Mouse (Mus musculus) brain, adult 2 months (tissue): ENCODE results near the gene Cyp17a1.

Experiments
- DNase-seq: peaks from one replicate; pipeline ENCODE4 v3.0.0; 2011; ENCODE audit warnings: low read depth, low spot score

The Cyp17a1 gene

GRCm38 (mm10) chr19:46670691-46671090 is 2.3 kb downstream of the Cyp17a1 start:
- peak; percentile 66 for DNase-seq

- DNase-seq, result no peak
These were observed 3.2 kb downstream of the Cyp17a1 start for GRCm38 (mm10) chr19:46669802-46670201.

DNA sequence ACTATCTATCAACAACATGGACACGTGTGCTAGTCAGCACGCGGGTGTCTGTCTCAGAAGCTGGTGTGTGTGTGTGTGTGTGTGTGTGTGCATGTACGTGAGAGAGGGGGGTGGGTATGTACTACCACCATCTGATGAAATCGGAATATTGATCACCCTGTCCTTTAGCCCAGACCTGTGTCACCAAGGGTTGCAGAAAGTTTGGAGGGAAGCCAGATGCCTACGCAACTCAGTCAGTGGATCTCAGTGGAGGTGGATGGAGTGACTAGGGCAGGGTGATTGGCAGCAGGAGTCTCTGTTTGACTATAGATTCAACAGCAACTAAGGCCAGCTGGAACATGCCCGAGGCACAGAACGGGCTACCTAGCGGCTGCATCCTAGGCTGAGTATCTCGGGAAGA is 4.7 kb downstream of the Cyp17a1 start:
- DNase-seq, result no peak

DNA sequence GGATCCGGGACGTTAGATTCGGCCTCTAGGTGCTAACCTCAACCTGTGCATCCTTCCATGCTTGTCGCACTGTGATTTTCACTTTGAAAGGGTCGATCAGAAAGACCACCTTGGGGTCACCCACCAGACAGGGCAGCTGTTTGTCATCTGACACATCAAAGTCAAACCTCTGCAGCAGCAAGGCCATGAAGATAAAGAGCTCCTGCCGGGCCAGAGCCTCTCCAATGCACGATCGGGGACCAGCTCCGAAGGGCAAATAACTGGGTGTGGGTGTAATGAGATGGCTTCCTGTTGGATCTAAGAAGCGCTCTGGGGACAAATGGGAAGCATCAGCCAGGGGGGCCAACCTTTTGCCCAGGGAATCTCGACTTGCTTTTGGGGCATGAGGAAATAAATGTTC is 5.7 kb downstream of the Cyp17a1 start:
- DNase-seq, result no peak

GRCm38 (mm10) chr19:46665474-46665873 is 7.5 kb downstream of the Cyp17a1 start:
- DNase-seq, result peak; percentile 76

DNA sequence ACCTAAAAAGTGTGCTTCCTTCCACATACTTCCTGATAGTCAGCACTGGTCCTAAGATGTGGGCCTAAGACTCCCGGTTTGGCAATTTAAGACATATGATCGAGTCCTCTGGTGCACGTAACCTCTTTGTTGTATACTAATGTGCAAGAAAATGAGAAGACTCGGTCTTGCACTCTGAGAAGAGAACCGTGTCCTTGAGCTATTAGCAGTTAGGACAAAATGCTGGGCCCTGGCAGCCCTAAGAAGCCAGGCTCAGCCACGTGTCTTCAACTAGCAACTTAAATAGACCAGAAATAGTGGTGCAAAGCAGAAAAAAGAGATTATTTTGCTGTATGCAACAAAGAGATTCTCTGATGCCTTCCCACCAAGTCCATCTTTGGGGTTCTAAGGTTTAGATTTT is 10.2 kb downstream of the Cyp17a1 start:
- no peak for DNase-seq

DNA sequence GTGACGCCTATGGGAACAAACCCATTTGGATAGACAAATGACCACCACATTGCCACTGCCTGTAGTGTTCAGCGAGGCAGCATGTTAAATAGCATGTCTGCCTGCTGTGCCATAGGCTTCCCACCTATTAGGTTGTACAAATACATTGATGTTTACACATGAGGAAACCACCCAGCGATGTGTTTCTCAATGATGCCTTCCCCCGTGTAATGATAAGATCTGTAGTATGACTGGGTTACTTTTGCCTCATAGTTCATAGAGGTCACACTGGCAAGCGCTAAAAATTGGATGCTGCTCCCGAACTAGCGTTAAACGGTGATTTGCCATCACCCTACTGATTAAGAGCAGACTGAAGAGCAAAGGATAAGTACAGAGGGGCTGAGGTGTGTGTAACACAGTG is 10.8 kb downstream of the Cyp17a1 start:
- no peak for DNase-seq

DNA sequence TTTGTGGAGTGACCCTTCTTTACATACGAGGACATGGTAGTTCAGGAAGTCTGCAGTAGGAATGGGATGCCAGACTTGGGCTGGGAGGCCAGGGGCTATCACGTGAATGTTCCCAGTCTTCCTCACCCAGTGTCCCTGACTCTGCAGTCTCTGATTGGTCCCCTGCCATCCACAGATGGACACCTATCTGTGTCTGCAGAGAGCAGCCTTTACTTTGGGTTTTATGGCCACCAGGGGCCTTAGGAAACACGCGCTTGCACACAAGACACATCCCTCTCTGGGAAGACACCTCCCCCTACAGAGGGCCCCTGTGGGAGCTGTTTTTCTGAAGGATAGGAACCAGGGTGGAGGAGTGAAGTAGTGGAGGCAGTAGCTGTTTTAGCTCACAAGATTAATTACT is 11.5 kb downstream of the Cyp17a1 start:
- no peak for DNase-seq

DNA sequence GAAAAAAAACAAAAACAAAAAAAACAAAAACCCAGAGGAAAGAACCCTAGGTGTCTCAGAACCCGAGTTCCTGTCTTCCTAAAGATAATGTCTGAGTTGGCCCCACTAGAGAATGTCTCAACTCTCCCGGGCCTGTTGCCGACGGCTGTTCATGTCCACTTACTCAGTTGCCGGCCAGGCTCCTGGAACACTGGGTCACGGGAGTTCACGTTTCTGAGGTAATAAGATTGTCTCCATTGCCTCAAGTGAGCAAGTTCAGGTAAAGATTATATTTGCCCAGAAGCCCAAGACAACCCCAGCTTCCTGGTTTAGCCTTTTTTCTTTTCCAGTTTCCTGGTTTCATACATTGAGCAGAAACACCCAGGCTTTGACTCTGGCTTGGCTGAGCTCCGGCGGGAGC is 14.1 kb downstream of the Cyp17a1 start:
- DNase-seq, result no peak

DNA sequence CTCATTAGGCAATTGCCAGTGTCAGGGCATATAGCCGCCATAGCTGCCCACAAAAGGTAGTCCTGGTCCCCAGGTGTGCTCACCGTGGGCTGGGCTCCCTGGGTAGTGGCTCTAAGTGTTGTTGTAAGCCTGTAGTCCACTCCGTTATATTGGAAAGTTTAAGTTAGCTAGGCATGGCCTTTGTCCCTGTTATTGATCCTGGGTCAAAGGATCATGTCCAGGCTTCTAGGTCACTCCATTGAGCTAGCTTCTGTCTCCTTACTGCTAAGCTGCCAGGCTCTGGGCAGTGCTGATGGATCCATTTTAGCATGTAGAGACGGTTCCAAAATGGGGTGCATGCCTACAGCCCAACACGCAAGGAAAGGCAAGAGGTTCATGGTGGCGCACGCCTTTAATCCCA is 14.6 kb downstream of the Cyp17a1 start:
- DNase-seq, result no peak

DNA sequence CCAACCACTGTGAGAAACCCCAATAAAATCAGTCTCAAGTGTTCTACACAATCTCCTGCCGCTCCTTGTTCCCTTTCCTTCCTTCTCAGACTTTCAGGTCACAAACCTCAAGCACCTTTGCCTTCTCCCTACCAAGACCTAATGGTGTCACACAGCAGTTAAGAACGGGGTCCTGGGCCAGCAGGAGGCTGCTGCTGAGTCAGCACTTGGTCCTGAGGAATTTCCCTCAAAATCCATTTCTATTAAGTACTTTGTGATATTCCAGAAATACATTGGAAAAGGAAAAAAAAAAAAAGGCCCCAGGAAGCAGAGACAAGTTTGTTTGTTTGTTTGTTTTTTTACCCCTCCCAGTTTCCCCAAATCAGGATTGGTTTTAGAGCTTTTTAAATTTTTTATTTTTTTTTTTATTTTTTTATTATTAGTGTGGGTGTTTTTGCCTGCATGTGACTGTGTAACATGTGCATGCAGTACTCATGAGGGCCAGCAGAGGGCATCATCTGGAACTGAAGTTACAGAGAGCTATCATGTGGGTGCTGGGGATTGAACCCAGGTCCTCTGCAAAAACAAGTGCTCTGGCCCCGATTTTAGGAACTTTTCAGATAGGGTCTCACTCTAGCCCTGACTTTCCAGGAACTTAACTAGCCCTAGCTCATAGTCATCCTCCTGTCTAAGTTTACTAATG is 15.5 kb downstream of the Cyp17a1 start:
- no peak for DNase-seq

- DNase-seq, result no peak
These were observed 16.7 kb downstream of the Cyp17a1 start for GRCm38 (mm10) chr19:46656151-46656840.

DNA sequence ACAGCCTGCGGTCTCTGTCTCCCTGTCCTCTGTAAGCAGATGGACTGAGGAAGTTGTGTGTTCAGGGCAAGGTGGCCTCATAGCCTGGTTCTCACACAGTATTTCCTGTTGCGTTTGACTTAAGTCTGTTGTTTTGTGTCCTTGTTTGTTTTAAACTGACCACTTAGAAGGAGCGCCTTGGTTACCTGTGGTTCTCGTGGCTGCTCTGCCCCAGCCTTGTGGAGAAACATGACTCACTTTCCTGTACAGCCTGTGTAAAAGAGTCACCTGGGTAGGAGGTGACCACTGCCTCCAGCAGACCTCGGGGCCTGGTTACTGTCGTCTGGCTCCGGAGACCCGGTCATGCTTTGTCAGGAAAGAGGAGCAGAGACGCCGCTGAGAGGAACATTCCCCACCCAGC is 17.3 kb downstream of the Cyp17a1 start:
- no peak for DNase-seq

- DNase-seq, result no peak
These were observed 19.2 kb downstream of the Cyp17a1 start for GRCm38 (mm10) chr19:46653616-46654235.

DNA sequence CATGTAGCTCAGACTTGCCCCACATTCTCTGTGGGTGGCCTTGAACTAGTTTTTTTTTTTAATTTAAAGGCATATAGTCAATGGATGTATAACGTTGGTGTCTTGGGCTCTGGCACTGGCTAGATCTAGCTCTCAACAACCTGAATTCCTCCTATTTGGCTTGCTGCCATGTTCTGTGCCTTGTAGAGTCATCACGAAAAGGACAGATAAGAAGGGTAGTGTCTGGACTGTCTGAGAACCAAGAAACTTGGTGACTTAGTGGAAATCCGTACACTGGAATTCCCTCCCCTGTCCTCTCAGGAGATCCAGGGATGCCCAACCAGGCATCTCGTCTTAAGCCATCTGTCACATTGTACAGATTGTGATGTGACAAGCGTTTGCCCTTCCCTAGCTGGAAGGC is 19.8 kb downstream of the Cyp17a1 start:
- DNase-seq, result no peak

DNA sequence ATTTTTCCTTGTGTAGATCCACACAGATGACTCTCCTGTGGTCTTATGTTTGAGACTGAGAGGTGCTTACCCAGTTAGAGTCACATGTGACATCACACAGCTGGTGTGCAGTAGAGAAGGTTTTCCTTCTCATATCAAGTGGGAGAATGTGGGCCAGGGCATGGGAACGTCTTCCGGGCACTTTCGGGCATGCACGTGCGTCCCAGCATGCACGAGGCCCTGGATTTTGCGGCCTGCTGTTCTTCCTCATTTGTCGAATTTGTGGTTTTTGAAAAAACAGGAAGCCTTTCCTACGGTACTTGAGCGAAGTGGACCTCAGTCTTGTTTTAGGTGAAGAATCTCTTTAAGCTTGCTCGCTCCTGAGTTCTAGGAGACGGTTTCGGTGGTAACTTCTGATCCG is 24.4 kb downstream of the Cyp17a1 start:
- no peak for DNase-seq

- no peak for DNase-seq
These were observed 25.1 kb downstream of the Cyp17a1 start for GRCm38 (mm10) chr19:46647850-46648249.

GRCm38 (mm10) chr19:46647254-46647653 is 25.7 kb downstream of the Cyp17a1 start:
- no peak for DNase-seq

DNA sequence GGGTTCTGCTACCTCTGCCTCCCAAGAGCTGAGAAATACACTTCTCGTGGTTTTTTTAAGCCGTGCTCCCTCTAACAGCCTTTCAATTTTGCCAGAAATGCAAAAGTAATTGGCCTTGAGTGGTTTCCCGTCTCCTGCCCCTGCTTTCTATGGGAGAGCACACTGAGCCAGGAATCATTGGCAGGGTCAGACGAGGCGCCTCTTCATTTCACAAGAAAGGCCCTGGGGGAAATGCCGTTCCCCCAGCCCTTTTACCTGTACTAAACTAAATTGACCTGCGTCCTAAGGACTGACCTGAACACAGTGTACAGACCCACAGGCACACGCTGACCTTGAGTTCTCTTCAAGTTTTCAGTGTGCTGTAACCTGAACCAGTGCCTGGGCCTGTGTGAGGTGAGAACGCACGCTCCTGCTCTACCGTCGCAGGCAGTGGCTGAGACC is 26.9 kb downstream of the Cyp17a1 start:
- peak; percentile 23 for DNase-seq

DNA sequence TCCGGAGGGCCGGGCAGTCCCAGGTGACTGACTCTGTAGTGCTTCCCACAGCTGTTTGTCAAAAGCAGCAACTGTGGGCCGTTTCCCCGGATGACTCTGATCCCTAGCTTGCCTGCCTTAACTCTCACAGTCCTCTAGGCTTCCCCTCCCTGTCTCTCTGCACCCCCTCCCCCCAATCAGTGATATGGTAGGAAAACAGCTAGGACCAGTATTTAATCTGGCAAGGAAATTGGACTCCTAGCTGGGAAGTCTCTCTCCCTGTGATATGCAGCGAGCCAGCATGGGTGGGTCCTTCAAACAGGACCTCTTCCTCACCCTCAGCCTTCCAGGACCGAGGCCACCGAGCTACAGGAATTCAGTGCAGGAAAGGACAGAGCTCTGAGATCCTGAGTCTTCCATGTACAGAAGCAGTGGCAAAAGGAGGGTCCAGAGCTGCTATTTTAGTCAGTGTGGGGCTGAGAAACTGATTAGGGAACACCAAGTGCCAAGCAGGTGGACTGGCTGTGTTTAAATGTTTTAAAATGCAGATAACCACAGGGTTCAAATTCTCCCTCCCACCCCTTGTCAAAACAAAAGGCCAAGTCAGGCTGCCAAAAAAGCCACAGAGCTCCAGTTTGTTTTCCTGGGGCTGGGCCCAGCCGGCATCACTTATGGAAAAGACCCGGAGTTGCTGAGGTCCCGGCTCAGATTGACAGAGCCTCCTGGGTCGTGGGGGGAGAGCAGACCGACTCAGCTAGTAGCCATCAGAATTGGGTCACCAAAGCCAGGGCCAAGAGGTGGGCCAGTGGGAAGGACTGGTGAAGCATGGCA is 28.0 kb downstream of the Cyp17a1 start:
- DNase-seq, result peak; percentile 71

GRCm38 (mm10) chr19:46644343-46644792 is 28.6 kb downstream of the Cyp17a1 start:
- DNase-seq, result no peak

- peak; percentile 66 for DNase-seq
These were observed 29.7 kb downstream of the Cyp17a1 start for GRCm38 (mm10) chr19:46643236-46643635.
